Mouse (Mus musculus) liver, embryonic 11.5 days (tissue): ENCODE results near the gene Mmp14. TPM values are rescaled to one million over a fixed set of nuclear protein-coding genes. Genes with fewer than 3 reads are reported as not detected.

Experiments
- ATAC-seq: fragments of 200-750 bp; cut with Nextera tagmentation; replicated peaks from 2 replicates; pipeline ENCODE4 v1.8.0; 2017; ENCODE audit warnings: moderate number of reproducible peaks, mild to moderate bottlenecking, moderate TSS enrichment, moderate library complexity; ENCODE audit not compliant: low FRiP score
- DNase-seq: peaks from one replicate; pipeline ENCODE4 v3.0.0-alpha.2; 2017; ENCODE audit warnings: low spot score
- H3K27ac ChIP-seq: fragments of 300-500 bp; sonication (generic); 2 replicates; pipeline ENCODE4 v1.5.1; 2014; ENCODE audit warnings: mild to moderate bottlenecking, low read depth, low read length, control low read depth
- H3K27me3 ChIP-seq: fragments of 300-500 bp; sonication (generic); replicated peaks from 2 replicates; pipeline ENCODE4 v1.6.1; 2014; ENCODE audit warnings: low read length, mixed read lengths; ENCODE audit not compliant: control insufficient read depth, insufficient read depth
- H3K36me3 ChIP-seq: fragments of 300-500 bp; sonication (generic); 2 replicates; pipeline ENCODE4 v1.6.1; 2014; ENCODE audit warnings: mild to moderate bottlenecking, low read length, moderate library complexity, mixed read lengths; ENCODE audit not compliant: control insufficient read depth, insufficient read depth
- H3K4me1 ChIP-seq: fragments of 300-500 bp; sonication (generic); replicated peaks from 2 replicates; pipeline ENCODE4 v1.6.1; 2014; ENCODE audit warnings: low read length, mixed read lengths; ENCODE audit not compliant: control insufficient read depth, insufficient read depth
- H3K4me2 ChIP-seq: fragments of 300-500 bp; sonication (generic); 2 replicates; pipeline ENCODE4 v1.6.1; 2014; ENCODE audit warnings: mild to moderate bottlenecking, control low read depth, moderate library complexity
- H3K4me3 ChIP-seq: fragments of 300-500 bp; sonication (generic); 2 replicates; pipeline ENCODE4 v1.5.1; 2014; ENCODE audit warnings: low read depth, low read length, control low read depth
- H3K9ac ChIP-seq: fragments of 300-500 bp; sonication (generic); 2 replicates; pipeline ENCODE4 v1.6.1; 2014; ENCODE audit warnings: low read depth, low read length, control low read depth
- H3K9me3 ChIP-seq: fragments of 300-500 bp; sonication (generic); 2 replicates; pipeline ENCODE4 v1.6.1; 2016; ENCODE audit warnings: low read length, inconsistent platforms, mixed read lengths; ENCODE audit not compliant: control insufficient read depth
- WGBS: fragments of 180-500 bp; shearing (Covaris S2); extraction: QIAGEN DNeasy Blood & Tissue Kit; methylation state at CpG from one replicate; pipeline ENCODE4 v1.1.7; 2014; 5-methylcytosine and 5-hydroxymethylcytosine counted together
- polyA plus RNA-seq: library from polyadenylated mRNA; unstranded; fragments of >200 nt; fragmentation: Nextera tagmentation; extraction: Ambion mirVana; gene quantifications from 2 replicates; pipeline ENCODE4 v1.2.1, GENCODE M21; 2014

The Mmp14 gene
- polyA plus RNA-seq, 1 experiment from 2014 or later = 57.6 TPM

- H3K4me3 ChIP-seq = peak overlapping the region; percentile 96
- H3K9ac ChIP-seq = peak overlapping the region; percentile 95
- no peak overlapping the region; the same call in 1 of the 2 replicates for H3K27ac ChIP-seq
- H3K4me1 ChIP-seq = peaks cover 46% of the 10 kb centered on the region
- peaks cover 5% of the 10 kb centered on the region; the same call in 1 of the 2 replicates for H3K36me3 ChIP-seq
- peak overlapping the region; percentile 89 for H3K4me2 ChIP-seq
- no peak for ATAC-seq
- H3K27me3 ChIP-seq = peaks cover 20% of the 10 kb centered on the region
- WGBS = 86% methylated on average over 7 of the region's 7 CpGs
- DNase-seq = no peak
- no peaks in the 10 kb centered on the region for H3K9me3 ChIP-seq
Measured at GRCm38 (mm10) chr14:54427696-54428095, 3.7 kb upstream of the Mmp14 start.

GRCm38 (mm10) chr14:54428421-54428820 lies 3.0 kb upstream of the Mmp14 start:
- WGBS = 88% methylated on average over 5 of the region's 5 CpGs
- H3K4me1 ChIP-seq = peaks cover 53% of the 10 kb centered on the region
- peak overlapping the region; percentile 0; the same call in 1 of the 2 replicates for H3K4me2 ChIP-seq
- peaks cover 5% of the 10 kb centered on the region; the same call in 1 of the 2 replicates for H3K36me3 ChIP-seq
- no peak for DNase-seq
- H3K9me3 ChIP-seq = no peaks in the 10 kb centered on the region
- ATAC-seq = no peak
- no peak overlapping the region for H3K9ac ChIP-seq
- H3K27ac ChIP-seq = no peak overlapping the region
- H3K27me3 ChIP-seq = peaks cover 27% of the 10 kb centered on the region
- H3K4me3 ChIP-seq = 0 out of 2 replicates have a peak overlapping the region, but pooled peaks have one; percentile 5

GRCm38 (mm10) chr14:54429332-54430093 lies 1.9 kb upstream of the Mmp14 start:
- Histone ChIP-seq H3K27me3 (peaks cover 33% of the 10 kb centered on the region), H3K9ac (no peak overlapping the region), H3K4me2 (peak overlapping the region; percentile 80; the same call in 1 of the 2 replicates), H3K4me1 (peaks cover 57% of the 10 kb centered on the region), H3K27ac (peak overlapping the region; percentile 92), H3K4me3 (no peak overlapping the region), H3K36me3 (peaks cover 5% of the 10 kb centered on the region; the same call in 1 of the 2 replicates), H3K9me3 (no peaks in the 10 kb centered on the region)
- DNase-seq (no peak), ATAC-seq (no peak)
- 61% methylated on average over 7 of the region's 7 CpGs for WGBS

GRCm38 (mm10) chr14:54430406-54431145 lies 836 bp upstream of the Mmp14 start:
- H3K4me2 ChIP-seq = peak overlapping the region; percentile 80
- peaks cover 47% of the 10 kb centered on the region for H3K4me1 ChIP-seq
- H3K27me3 ChIP-seq = peaks cover 33% of the 10 kb centered on the region
- peak overlapping the region; percentile 73 for H3K4me3 ChIP-seq
- peak overlapping the region; percentile 92 for H3K27ac ChIP-seq
- WGBS = 6% methylated on average over 18 of the region's 18 CpGs
- peak overlapping the region; percentile 89 for H3K9ac ChIP-seq
- ATAC-seq = no peak
- DNase-seq = no peak
- no peaks in the 10 kb centered on the region for H3K9me3 ChIP-seq
- peaks cover 5% of the 10 kb centered on the region; the same call in 1 of the 2 replicates for H3K36me3 ChIP-seq

- no peaks in the 10 kb centered on the region for H3K9me3 ChIP-seq
- H3K4me1 ChIP-seq = peaks cover 43% of the 10 kb centered on the region
- WGBS = 4% methylated on average over 54 of the region's 54 CpGs
- peak overlapping the region; percentile 92 for H3K27ac ChIP-seq
- H3K36me3 ChIP-seq = peaks cover 10% of the 10 kb centered on the region; the same call in 1 of the 2 replicates
- peak overlapping the region; percentile 89 for H3K9ac ChIP-seq
- ATAC-seq = no peak
- peak; percentile 62 for DNase-seq
- H3K4me2 ChIP-seq = peak overlapping the region; percentile 80
- peak overlapping the region; percentile 73 for H3K4me3 ChIP-seq
- peaks cover 33% of the 10 kb centered on the region for H3K27me3 ChIP-seq
Measured at GRCm38 (mm10) chr14:54432078-54432836, 845 bp downstream of the Mmp14 start.

- H3K9me3 ChIP-seq = no peaks in the 10 kb centered on the region
- DNase-seq (no peak), ATAC-seq (no peak)
- peak overlapping the region; percentile 92 for H3K27ac ChIP-seq
- WGBS = 26% methylated on average over 17 of the region's 17 CpGs
- H3K4me1 ChIP-seq = peaks cover 40% of the 10 kb centered on the region
- peaks cover 33% of the 10 kb centered on the region for H3K27me3 ChIP-seq
- H3K4me3 ChIP-seq = peak overlapping the region; percentile 73
- H3K4me2 ChIP-seq = peak overlapping the region; percentile 80
- peak overlapping the region; percentile 89 for H3K9ac ChIP-seq
- peaks cover 10% of the 10 kb centered on the region; the same call in 1 of the 2 replicates for H3K36me3 ChIP-seq
Measured at GRCm38 (mm10) chr14:54432837-54433830, 1.7 kb downstream of the Mmp14 start.

- Histone ChIP-seq H3K9me3 (no peaks in the 10 kb centered on the region), H3K9ac (no peak overlapping the region), H3K4me1 (peaks cover 38% of the 10 kb centered on the region), H3K4me2 (peak overlapping the region; percentile 80), H3K4me3 (peak overlapping the region; percentile 73), H3K27ac (peak overlapping the region; percentile 92), H3K27me3 (peaks cover 33% of the 10 kb centered on the region), H3K36me3 (peaks cover 10% of the 10 kb centered on the region; the same call in 1 of the 2 replicates)
- DNase-seq (no peak), ATAC-seq (0 out of 2 replicates have a peak, but pooled peaks have one; percentile 3)
- WGBS = 51% methylated on average over 12 of the region's 12 CpGs
Measured at GRCm38 (mm10) chr14:54433941-54434531, 2.6 kb downstream of the Mmp14 start.
